Mouse (Mus musculus) CH12.LX (cell line): ENCODE measurements at regions not wholly inside any gene's neighbourhood (a gene's known extent, or its start where the extent isn't known, plus 50 kb on each side); places are given as distances from the start of the nearest gene placed in this dataset.

Experiments used
- DNase-seq: peaks from one replicate; pipeline ENCODE4 v3.0.0-alpha.2; 2013; ENCODE audit errors: extremely low read depth
- H3K27ac ChIP-seq: 2 replicates; pipeline ENCODE4 v1.5.1; 2012; ENCODE audit warnings: low read depth, mild to moderate bottlenecking, control low read depth, moderate library complexity; ENCODE audit not compliant: insufficient read depth
- H3K27me3 ChIP-seq: replicated peaks from 2 replicates; pipeline ENCODE3; 2012; ENCODE audit warnings: inconsistent platforms
- H3K36me3 ChIP-seq, 2 experiments: replicated peaks in 1 of 2; 2 replicates each; pipeline versions ENCODE3 to v1.6.1; 2012; ENCODE audit warnings: inconsistent platforms in 1 of 2, low read length in 1 of 2, mild to moderate bottlenecking in 1 of 2, mixed read lengths in 1 of 2, moderate library complexity in 1 of 2; ENCODE audit not compliant: control insufficient read depth in 1 of 2, insufficient read depth in 1 of 2
- H3K4me1 ChIP-seq, 2 experiments: 2 replicates each; pipeline ENCODE4 v1.6.1; 2012; ENCODE audit warnings: inconsistent platforms in 1 of 2, moderate library complexity in 1 of 2; ENCODE audit not compliant: insufficient read depth in 2 of 2, control insufficient read depth in 1 of 2
- H3K4me2 ChIP-seq: 2 replicates; pipeline ENCODE4 v1.6.1; 2012; ENCODE audit warnings: low read depth, mild to moderate bottlenecking, control low read depth; ENCODE audit not compliant: poor library complexity, insufficient read depth, severe bottlenecking
- H3K4me3 ChIP-seq, 3 experiments: fragments of 150-350 bp in 1 of 3; sonication (generic) in 1 of 3; replicated peaks in 1 of 3; 2 replicates each; pipeline versions ENCODE3 to v1.5.1; 2011 to 2012; ENCODE audit warnings: low read depth in 2 of 3, low read length in 2 of 3, mild to moderate bottlenecking in 2 of 3, moderate library complexity in 2 of 3, control low read depth in 1 of 3, improper control_type of control experiment in 1 of 3, inconsistent platforms in 1 of 3, mixed read lengths in 1 of 3; ENCODE audit not compliant: poor library complexity in 1 of 3
- H3K79me2 ChIP-seq: replicated peaks from 2 replicates; pipeline ENCODE4 v1.6.1; 2012; ENCODE audit warnings: mild to moderate bottlenecking, moderate library complexity; ENCODE audit not compliant: control insufficient read depth, poor library complexity, insufficient read depth, severe bottlenecking; ENCODE audit errors: extremely low read depth
- H3K9ac ChIP-seq: 2 replicates; pipeline ENCODE4 v1.6.1; 2012; ENCODE audit warnings: low read depth, mild to moderate bottlenecking, control low read depth, moderate library complexity; ENCODE audit not compliant: insufficient read depth
- H3K9me3 ChIP-seq: replicated peaks from 2 replicates; pipeline ENCODE3; 2012; ENCODE audit warnings: low read length, inconsistent platforms, mixed read lengths
- BHLHE40 ChIP-seq: IDR thresholded peaks from 2 replicates; pipeline ENCODE4 v1.6.1; 2011; ENCODE audit warnings: mild to moderate bottlenecking, low read depth, low read length, improper control_type of control experiment
- ELF1 ChIP-seq: IDR thresholded peaks from 2 replicates; pipeline ENCODE4 v1.6.1; 2014; ENCODE audit warnings: low read depth, mild to moderate bottlenecking, inconsistent platforms, low read length, improper control_type of control experiment
- EP300 ChIP-seq: IDR thresholded peaks from 2 replicates; pipeline ENCODE4 v1.6.1; 2011; ENCODE audit warnings: low read length, improper control_type of control experiment
- HCFC1 ChIP-seq: IDR thresholded peaks from 2 replicates; pipeline ENCODE4 v1.6.1; 2012; ENCODE audit warnings: low read depth, mild to moderate bottlenecking, inconsistent platforms, low read length, improper control_type of control experiment
- MAX ChIP-seq: IDR thresholded peaks from 2 replicates; pipeline ENCODE4 v1.6.1; 2011; ENCODE audit warnings: low read length, improper control_type of control experiment
- MAZ ChIP-seq: IDR thresholded peaks from 2 replicates; pipeline ENCODE4 v1.6.1; 2012; ENCODE audit warnings: low read depth, mild to moderate bottlenecking, inconsistent platforms, low read length, improper control_type of control experiment, moderate library complexity
- MYC ChIP-seq: IDR thresholded peaks from 2 replicates; pipeline ENCODE4 v1.6.1; 2011; ENCODE audit warnings: low read depth, mild to moderate bottlenecking, improper control_type of control experiment, low read length
- NRF1 ChIP-seq: IDR thresholded peaks from 2 replicates; pipeline ENCODE4 v1.6.1; 2014; ENCODE audit warnings: low read depth, mild to moderate bottlenecking, inconsistent platforms, low read length, improper control_type of control experiment, moderate library complexity
- RAD21 ChIP-seq: IDR thresholded peaks from 2 replicates; pipeline ENCODE4 v1.6.1; 2011; ENCODE audit warnings: low read depth, mild to moderate bottlenecking, low read length, improper control_type of control experiment, moderate library complexity
- RCOR1 ChIP-seq: conservative IDR thresholded peaks from 2 replicates; pipeline ENCODE4 v1.6.1; 2012; ENCODE audit warnings: low read depth, mild to moderate bottlenecking, inconsistent platforms, low read length, improper control_type of control experiment
- SIN3A ChIP-seq: IDR thresholded peaks from 2 replicates; pipeline ENCODE4 v1.6.1; 2012; ENCODE audit warnings: low read length, improper control_type of control experiment, inconsistent platforms
- UBTF ChIP-seq: IDR thresholded peaks from 2 replicates; pipeline ENCODE4 v1.6.1; 2012; ENCODE audit warnings: low read depth, mild to moderate bottlenecking, inconsistent platforms, low read length, improper control_type of control experiment, moderate library complexity
- ZMIZ1 ChIP-seq: IDR thresholded peaks from 2 replicates; pipeline ENCODE4 v1.6.1; 2012; ENCODE audit warnings: low read depth, mild to moderate bottlenecking, inconsistent platforms, low read length, improper control_type of control experiment
- ZNF384 ChIP-seq: IDR thresholded peaks from 2 replicates; pipeline ENCODE4 v1.6.1; 2012; ENCODE audit warnings: low read depth, low read length, improper control_type of control experiment, inconsistent platforms
- dilution Hi-C: fragments of 300-500 bp; cut with MboI; formaldehyde crosslinking; loops from 2 replicates; pipeline ENCODE4 v1.14.3; 2020; ENCODE audit warnings: low sequenced_read_pairs; ENCODE audit not compliant: extremely low pct_unique_long_range_greater_than_20kb, extremely low pct_ligation_motif_present
- in situ Hi-C: fragments of 300-500 bp; cut with MboI; formaldehyde crosslinking; loops from 3 replicates; pipeline ENCODE4 v1.14.3; 2019; ENCODE audit warnings: low sequenced_read_pairs, low pct_ligation_motif_present, low pct_unique_long_range_greater_than_20kb, mixed read lengths

DNA sequence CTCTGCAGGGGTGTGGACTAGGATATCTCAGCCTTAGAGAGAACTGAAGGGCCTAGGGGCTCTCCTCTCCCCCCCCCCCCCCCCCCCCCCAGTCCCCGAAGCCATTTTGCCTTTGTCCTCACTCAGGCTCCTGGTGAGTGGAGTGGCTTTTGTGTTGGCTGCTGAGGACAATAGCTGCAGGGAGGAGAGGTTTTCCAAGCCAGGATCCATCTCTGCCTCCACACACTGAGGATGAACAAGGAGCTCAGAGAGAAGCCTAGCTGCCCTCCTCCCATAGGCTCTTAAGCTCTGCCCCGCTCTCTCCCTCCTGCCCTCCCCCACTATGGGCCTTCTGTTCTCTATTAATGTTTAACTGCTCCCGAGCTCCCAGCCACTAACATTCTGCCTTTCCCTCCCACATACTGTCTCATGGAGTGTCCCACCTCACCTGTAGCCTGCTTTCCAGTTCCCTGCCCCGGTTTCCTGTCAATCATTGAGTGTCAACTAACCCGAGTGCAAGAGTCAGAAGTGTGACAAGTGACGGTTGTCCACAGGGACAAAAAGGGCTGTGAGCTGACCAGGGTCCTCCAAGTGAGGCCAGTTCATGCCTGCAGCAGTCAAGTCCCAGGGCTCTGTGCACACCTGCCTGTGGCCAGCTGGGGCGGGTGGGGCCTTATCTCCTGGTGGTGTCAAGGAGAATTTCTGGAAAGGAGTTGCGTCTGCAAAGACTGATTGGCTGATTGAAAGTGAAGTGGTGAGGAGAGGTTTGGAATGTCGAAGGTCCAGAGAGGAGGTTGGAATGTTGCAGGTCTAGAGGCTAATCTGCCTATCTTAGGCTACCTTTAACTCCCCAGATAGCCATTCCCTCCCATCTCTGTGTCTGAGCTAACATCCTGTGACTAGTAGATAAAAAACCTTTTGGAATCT, 165.1 kb upstream of the Rybp start:
- H3K4me3 ChIP-seq: no peak overlapping the region
- H3K4me2 ChIP-seq: no peak overlapping the region
- no peaks in the 10 kb centered on the region for H3K79me2 ChIP-seq
- no peak for DNase-seq
- in situ Hi-C loops (no loop called here), dilution Hi-C loops (no loop called here)
- no peak overlapping the region for H3K9ac ChIP-seq
- peaks cover 5 to 15% of the 10 kb centered on the region in 2 experiments; a peak in 2 of 4 replicates for H3K4me1 ChIP-seq
- peaks cover 10% of the 10 kb centered on the region for H3K9me3 ChIP-seq
- no peak overlapping the region for H3K27ac ChIP-seq
- TF ChIP-seq ZMIZ1: no peak
- no peaks in the 10 kb centered on the region for H3K27me3 ChIP-seq
- H3K36me3 ChIP-seq: no peaks in the 10 kb centered on the region

DNA sequence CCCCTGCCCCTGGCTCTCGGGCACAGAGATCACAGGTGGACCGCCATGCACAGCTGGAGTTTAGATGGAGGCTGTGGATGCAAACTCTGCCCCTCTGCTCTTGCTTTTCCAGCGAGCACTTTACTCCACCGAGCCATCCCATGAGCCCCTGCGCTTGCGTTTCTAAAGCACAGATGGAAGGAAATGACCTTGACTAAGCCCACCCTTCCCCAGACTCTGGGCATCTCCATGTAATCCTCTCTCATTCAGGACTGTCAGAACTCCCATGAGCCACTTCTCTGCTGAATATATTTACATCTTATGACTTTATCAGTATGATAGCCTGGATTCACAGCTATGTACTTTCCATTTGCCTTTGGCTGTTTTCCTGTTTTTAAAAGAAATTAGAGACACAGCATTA, 162.8 kb upstream of the Rybp start:
- TF ChIP-seq ZMIZ1 (no peak), MYC (no peak), EP300 (no peak), MAZ (no peak), ELF1 (no peak), RAD21 (no peak), BHLHE40 (no peak), HCFC1 (no peak), SIN3A (no peak), NRF1 (no peak), UBTF (no peak), MAX (no peak), ZNF384 (no peak), RCOR1 (no peak)
- H3K79me2 ChIP-seq: no peaks in the 10 kb centered on the region
- H3K9ac ChIP-seq: no peak overlapping the region
- H3K27me3 ChIP-seq: no peaks in the 10 kb centered on the region
- peaks cover 10% of the 10 kb centered on the region for H3K9me3 ChIP-seq
- dilution Hi-C loops: no loop called here
- no peak overlapping the region for H3K4me2 ChIP-seq
- in situ Hi-C loops: no loop called here
- DNase-seq: no peak
- H3K36me3 ChIP-seq: no peaks in the 10 kb centered on the region
- H3K4me3 ChIP-seq: no peak overlapping the region
- H3K4me1 ChIP-seq: peaks cover 5 to 20% of the 10 kb centered on the region in 2 experiments; a peak in 2 of 4 replicates
- H3K27ac ChIP-seq: no peak overlapping the region
